Comparison of ENCODE assay signal across 27 mouse cellular contexts in the genomic region with DNA sequence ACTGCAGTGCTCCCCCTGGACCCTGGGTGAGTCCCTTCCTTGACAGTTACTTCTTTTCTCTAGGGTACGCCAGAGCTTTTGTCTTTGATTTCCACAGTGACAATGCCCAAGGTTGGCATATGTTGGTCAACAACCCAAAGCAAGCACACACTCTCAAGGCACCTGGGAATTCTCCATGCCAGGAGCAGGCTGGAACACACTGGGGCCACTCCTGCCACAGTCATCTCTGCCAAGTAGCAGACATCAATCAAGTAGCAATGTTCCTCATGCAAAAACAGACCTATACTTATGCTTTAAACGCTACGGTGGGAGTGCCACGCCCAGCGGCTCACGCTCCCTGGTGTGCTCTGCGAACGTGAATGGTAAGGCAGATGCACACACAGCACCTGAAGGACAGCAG. TPM values are rescaled to one million over a fixed set of nuclear protein-coding genes. Genes with fewer than 3 reads are reported as not detected.
DNase-seq lines count a peak whose midpoint lies in the region; ATAC-seq and TF ChIP-seq lines count a peak whose summit lies in the region.
"Had no signal": no experiment of that assay in that cellular context is flagged by ENCODE, and none has a peak within 500 bp of the region (broad histone marks: within the 10 kb centered on the region; RNA-seq: fewer than 3 reads in every experiment).

No protein-coding gene starts in this region.

- WGBS in cerebellum, adult 2 months = 29% methylated on average over 8 of the region's 8 CpGs
- 92% methylated on average over 8 of the region's 8 CpGs for WGBS in neural tube, embryonic 15.5 days

- ATAC-seq in neural tube, embryonic 15.5 days (ENCODE audit: low FRiP score) = no peak
- ATAC-seq: forebrain, embryonic 13.5 days; forebrain, embryonic 16.5 days; hindbrain, embryonic 16.5 days; intestine, embryonic 15.5 days; Patski had no signal

- TF ChIP-seq POLR2A in cerebellum, adult 2 months (IDR thresholded peaks at IDR 0.05; ENCODE audit: borderline replicate concordance, insufficient read depth, low read length) = no peak

- peaks cover 18% of the 10 kb centered on the region for H3K4me1 ChIP-seq in cerebellum, adult 2 months (ENCODE audit: control insufficient read depth, insufficient read depth, low read length)
- H3K4me1 ChIP-seq in neural tube, embryonic 15.5 days = no peaks in the 10 kb centered on the region
- H3K4me1 ChIP-seq: forebrain, embryonic 13.5 days; hindbrain, embryonic 13.5 days had no signal

- H3K9ac ChIP-seq in neural tube, embryonic 15.5 days (replicated peaks) = no peak overlapping the region
- H3K9ac ChIP-seq: forebrain, embryonic 13.5 days; hindbrain, embryonic 13.5 days; intestine, embryonic 15.5 days had no signal

- no peaks in the 10 kb centered on the region for H3K27me3 ChIP-seq in cerebellum, adult 2 months (ENCODE audit: control insufficient read depth, insufficient read depth, low read length)
- H3K27me3 ChIP-seq in neural tube, embryonic 15.5 days (replicated peaks) = no peaks in the 10 kb centered on the region
- H3K27me3 ChIP-seq: CH12.LX; forebrain, embryonic 13.5 days; hindbrain, embryonic 13.5 days; intestine, embryonic 15.5 days; Patski had no signal

- TF ChIP-seq CTCF in cerebellum, adult 2 months (IDR thresholded peaks at IDR 0.05; ENCODE audit: borderline replicate concordance, insufficient read depth, low read depth, low read length) = no peak

- DNase-seq in cerebellum, adult 2 months = peak in 1 of 2 experiments; percentile 43
- DNase-seq in cerebellum, adult 9-10 months = no peak
- peak; percentile 43 to 58 for DNase-seq in cerebellum, postnatal 14 days
- no peak for DNase-seq in cerebellum, adult 18-20 months
- peak; percentile 41 for DNase-seq in adipocyte (ENCODE audit: low spot score)
- DNase-seq: adrenal gland, adult 2 months; B cell, adult 2 months; cerebellum, adult 11-12 months; gastrocnemius, postnatal 10 days; gastrocnemius, postnatal 36 days; kidney, adult 11 months; kidney, adult 8-10 months had no signal

- H3K36me3 ChIP-seq in neural tube, embryonic 15.5 days = peaks cover 95% of the 10 kb centered on the region

- H3K4me3 ChIP-seq in cerebellum, adult 2 months (replicated peaks; ENCODE audit: insufficient read depth, low read depth, low read length) = no peak overlapping the region
- no peak overlapping the region for H3K4me3 ChIP-seq in neural tube, embryonic 15.5 days (replicated peaks)
- H3K4me3 ChIP-seq: forebrain, embryonic 10.5 days; forebrain, embryonic 13.5 days; hindbrain, embryonic 10.5 days; hindbrain, embryonic 13.5 days; intestine, embryonic 15.5 days had no signal

- no peak overlapping the region for H3K4me2 ChIP-seq in neural tube, embryonic 15.5 days
- H3K4me2 ChIP-seq: forebrain, embryonic 13.5 days; heart, embryonic 11.5 days; hindbrain, embryonic 13.5 days; intestine, embryonic 15.5 days had no signal

- H3K9me3 ChIP-seq in neural tube, embryonic 15.5 days (replicated peaks) = no peaks in the 10 kb centered on the region
- H3K9me3 ChIP-seq: forebrain, embryonic 10.5 days; forebrain, embryonic 13.5 days; G1E; hindbrain, embryonic 13.5 days; intestine, embryonic 15.5 days had no signal

- H3K27ac ChIP-seq in cerebellum, adult 2 months (ENCODE audit: insufficient read depth, low read length) = peak overlapping the region; percentile 29; the same call in 1 of the 2 replicates
- H3K27ac ChIP-seq in neural tube, embryonic 15.5 days (replicated peaks) = no peak overlapping the region
- H3K27ac ChIP-seq: forebrain, embryonic 10.5 days; forebrain, embryonic 13.5 days; hindbrain, embryonic 10.5 days; hindbrain, embryonic 13.5 days; intestine, embryonic 15.5 days had no signal

RNA-seq across cellular contexts. Expression of a gene that starts 13.0 kb away (rescaled TPM):
- polyA plus RNA-seq in cerebellum, adult 2 months (2012; rRNA removed) = 114 and 129 TPM in 2 replicates
- polyA plus RNA-seq in neural tube, embryonic 15.5 days (2015; fragmentation: Nextera tagmentation; extraction: Ambion mirVana) = 173 and 184 TPM in 2 replicates

RNA-seq across cellular contexts. Expression of a gene that starts 14.9 kb away (rescaled TPM):
- polyA plus RNA-seq in cerebellum, adult 2 months (2012; rRNA removed) = 0.05 TPM in 1 of 2 replicates, not detected in the other
- 0.15 TPM in 1 of 2 replicates, not detected in the other for polyA plus RNA-seq in neural tube, embryonic 15.5 days (2015; fragmentation: Nextera tagmentation; extraction: Ambion mirVana)
- polyA plus RNA-seq: embryonic facial prominence, embryonic 11.5 days; forebrain, embryonic 13.5 days; heart, embryonic 14.5 days; heart, postnatal 0 days had no signal

RNA-seq across cellular contexts. Expression of a gene that starts 47.1 kb away (rescaled TPM):
- 34.8 and 44.0 TPM in 2 replicates for polyA plus RNA-seq in cerebellum, adult 2 months (2012; rRNA removed)
- polyA plus RNA-seq in neural tube, embryonic 15.5 days (2015; fragmentation: Nextera tagmentation; extraction: Ambion mirVana) = 33.9 and 39.2 TPM in 2 replicates

RNA-seq across cellular contexts. Expression of a gene that starts 49.8 kb away (rescaled TPM):
- polyA plus RNA-seq in cerebellum, adult 2 months (2012; rRNA removed) = 9.0 and 9.7 TPM in 2 replicates
- polyA plus RNA-seq in neural tube, embryonic 15.5 days (2015; fragmentation: Nextera tagmentation; extraction: Ambion mirVana) = 2.8 and 4.5 TPM in 2 replicates

Comparison
In these comparisons a context has a peak if more than half of its experiments do, and no peak if none do; other contexts are left out.
1. DNase-seq: peak in cerebellum, postnatal 14 days (2 of 2) and adipocyte (single experiment); none in cerebellum, adult 9-10 months (single experiment) and cerebellum, adult 18-20 months (0 of 2).